Mouse (Mus musculus): ENCODE data around the gene Fntb.

Gene Fntb

GRCm38 (mm10) chr12:76954698-76955423 lies 189.5 kb downstream of the Fntb start:
- peak; percentile 51 for DNase-seq (ENCODE audit: low read depth, low spot score)

- no peak for DNase-seq (ENCODE audit: low read depth, low spot score)
These were observed 192.3 kb downstream of the Fntb start for GRCm38 (mm10) chr12:76957688-76958087.

GRCm38 (mm10) chr12:76961052-76961931 lies 195.9 kb downstream of the Fntb start:
- DNase-seq (ENCODE audit: low read depth, low spot score): no peak

- DNase-seq (ENCODE audit: low read depth, low spot score): peak; percentile 100
These were observed 196.8 kb downstream of the Fntb start, which contains the start of gene Max for GRCm38 (mm10) chr12:76961932-76962891. Gene Max, minus strand, starts transcription at chr12:76962201.

- DNase-seq (ENCODE audit: low read depth, low spot score): no peak
These were observed 199.7 kb downstream of the Fntb start for GRCm38 (mm10) chr12:76965089-76965488.

- DNase-seq (ENCODE audit: low read depth, low spot score): no peak
These were observed 200.5 kb downstream of the Fntb start for GRCm38 (mm10) chr12:76965876-76966275.

Measured in telencephalon, adult 2 months (tissue).